Mouse (Mus musculus) kidney, embryonic 14.5 days (tissue): ENCODE data around the gene Fmnl3. TPM values are rescaled to one million over a fixed set of nuclear protein-coding genes. Genes with fewer than 3 reads are reported as not detected.

Experiments
- ATAC-seq: fragments of 200-750 bp; cut with Nextera tagmentation; 2 replicates; pipeline ENCODE4 v1.8.0; 2017; ENCODE audit warnings: moderate number of reproducible peaks, mild to moderate bottlenecking, moderate TSS enrichment, moderate library complexity; ENCODE audit not compliant: low FRiP score, low TSS enrichment
- H3K27ac ChIP-seq: fragments of 300-500 bp; sonication (generic); 2 replicates; pipeline ENCODE4 v1.5.1; 2014; ENCODE audit warnings: low read depth, mild to moderate bottlenecking, low read length, moderate library complexity, mixed read lengths
- H3K27me3 ChIP-seq: fragments of 300-500 bp; sonication (generic); 2 replicates; pipeline ENCODE4 v1.6.1; 2014; ENCODE audit warnings: mild to moderate bottlenecking, low read length; ENCODE audit not compliant: control insufficient read depth, insufficient read depth
- H3K36me3 ChIP-seq: fragments of 300-500 bp; sonication (generic); 2 replicates; pipeline ENCODE4 v1.6.1; 2014; ENCODE audit warnings: low read length, mixed read lengths; ENCODE audit not compliant: control insufficient read depth, insufficient read depth
- H3K4me1 ChIP-seq: fragments of 300-500 bp; sonication (generic); 2 replicates; pipeline ENCODE4 v1.6.1; 2014; ENCODE audit warnings: low read length, mixed read lengths; ENCODE audit not compliant: control insufficient read depth, insufficient read depth
- H3K4me2 ChIP-seq: fragments of 300-500 bp; sonication (generic); replicated peaks from 2 replicates; pipeline ENCODE4 v1.6.1; 2014; ENCODE audit warnings: low read depth, mild to moderate bottlenecking, low read length
- H3K4me3 ChIP-seq: fragments of 300-500 bp; sonication (generic); 2 replicates; pipeline ENCODE4 v1.5.1; 2014; ENCODE audit warnings: mild to moderate bottlenecking, low read length
- H3K9ac ChIP-seq: fragments of 300-500 bp; sonication (generic); 2 replicates; pipeline ENCODE4 v1.6.1; 2014; ENCODE audit warnings: low read depth, mild to moderate bottlenecking, low read length, moderate library complexity
- H3K9me3 ChIP-seq: fragments of 300-500 bp; sonication (generic); 2 replicates; pipeline ENCODE4 v1.6.1; 2016; ENCODE audit warnings: low read length; ENCODE audit not compliant: control insufficient read depth
- WGBS: fragments of 180-500 bp; shearing (Covaris S2); extraction: QIAGEN DNeasy Blood & Tissue Kit; methylation state at CpG from one replicate; pipeline ENCODE4 v1.1.7; 2014; 5-methylcytosine and 5-hydroxymethylcytosine counted together
- polyA plus RNA-seq: library from polyadenylated mRNA; unstranded; fragments of >200 nt; fragmentation: Nextera tagmentation; extraction: Ambion mirVana; gene quantifications from 2 replicates; pipeline ENCODE4 v1.2.1, GENCODE M21; 2014

Fmnl3 gene
- polyA plus RNA-seq, 1 experiment from 2014 or later = 27.9 TPM

GRCm38 (mm10) chr15:99341102-99341501 is 29.2 kb downstream of the Fmnl3 start:
- H3K4me1 ChIP-seq = peaks cover 57% of the 10 kb centered on the region
- no peak overlapping the region for H3K4me2 ChIP-seq
- WGBS = 74% methylated on average over 3 of the region's 3 CpGs

GRCm38 (mm10) chr15:99339669-99340068 is 30.6 kb downstream of the Fmnl3 start:
- Histone ChIP-seq H3K9me3 (no peaks in the 10 kb centered on the region), H3K4me3 (no peak overlapping the region), H3K36me3 (peaks cover 4% of the 10 kb centered on the region; the same call in 1 of the 2 replicates), H3K4me2 (no peak overlapping the region), H3K27ac (no peak overlapping the region), H3K27me3 (no peaks in the 10 kb centered on the region), H3K9ac (no peak overlapping the region), H3K4me1 (peaks cover 49% of the 10 kb centered on the region)
- no peak for ATAC-seq
- 42% methylated on average over 6 of the region's 6 CpGs for WGBS

More at GRCm38 (mm10) chr15:99341102-99341501, 29.2 kb downstream of the Fmnl3 start:
- Histone ChIP-seq H3K4me3 (no peak overlapping the region), H3K27me3 (no peaks in the 10 kb centered on the region), H3K9me3 (no peaks in the 10 kb centered on the region), H3K36me3 (no peaks in the 10 kb centered on the region), H3K9ac (no peak overlapping the region), H3K27ac (peak overlapping the region; percentile 42; the same call in 1 of the 2 replicates)
- ATAC-seq = no peak

GRCm38 (mm10) chr15:99338916-99339315 is 31.4 kb downstream of the Fmnl3 start:
- peaks cover 4% of the 10 kb centered on the region; the same call in 1 of the 2 replicates for H3K36me3 ChIP-seq
- 71% methylated on average over 2 of the region's 2 CpGs for WGBS
- H3K9me3 ChIP-seq = no peaks in the 10 kb centered on the region
- H3K4me2 ChIP-seq = no peak overlapping the region
- H3K27me3 ChIP-seq = no peaks in the 10 kb centered on the region
- H3K9ac ChIP-seq = no peak overlapping the region
- no peak overlapping the region for H3K27ac ChIP-seq
- ATAC-seq = no peak
- H3K4me3 ChIP-seq = no peak overlapping the region
- peaks cover 50% of the 10 kb centered on the region for H3K4me1 ChIP-seq

- ATAC-seq = no peak
- 76% methylated on average over 8 of the region's 8 CpGs for WGBS
- H3K27ac ChIP-seq = no peak overlapping the region
These were observed 34.4 kb downstream of the Fmnl3 start for GRCm38 (mm10) chr15:99335801-99336320.

GRCm38 (mm10) chr15:99334500-99334899 is 35.8 kb downstream of the Fmnl3 start:
- Histone ChIP-seq H3K36me3 (peaks cover 16% of the 10 kb centered on the region), H3K27me3 (no peaks in the 10 kb centered on the region), H3K9me3 (no peaks in the 10 kb centered on the region), H3K4me2 (no peak overlapping the region), H3K9ac (no peak overlapping the region), H3K4me1 (peaks cover 44% of the 10 kb centered on the region), H3K4me3 (no peak overlapping the region), H3K27ac (peak overlapping the region; percentile 97; the same call in 1 of the 2 replicates)
- no peak for ATAC-seq
- WGBS = 62% methylated on average over 6 of the region's 6 CpGs

More at GRCm38 (mm10) chr15:99335801-99336320, 34.4 kb downstream of the Fmnl3 start:
- no peak overlapping the region for H3K4me2 ChIP-seq
- no peak overlapping the region for H3K4me3 ChIP-seq
- peaks cover 8% of the 10 kb centered on the region; the same call in 1 of the 2 replicates for H3K36me3 ChIP-seq
- H3K4me1 ChIP-seq = peaks cover 51% of the 10 kb centered on the region
- no peaks in the 10 kb centered on the region for H3K27me3 ChIP-seq
- H3K9ac ChIP-seq = no peak overlapping the region
- no peaks in the 10 kb centered on the region for H3K9me3 ChIP-seq

GRCm38 (mm10) chr15:99333676-99334065 is 36.6 kb downstream of the Fmnl3 start:
- peaks cover 39% of the 10 kb centered on the region for H3K4me1 ChIP-seq
- peak overlapping the region; percentile 19 for H3K9ac ChIP-seq
- 79% methylated on average over 3 of the region's 3 CpGs for WGBS
- ATAC-seq = peak; percentile 32; the same call in 1 of the 2 replicates
- H3K27ac ChIP-seq = peak overlapping the region; percentile 97
- H3K9me3 ChIP-seq = no peaks in the 10 kb centered on the region
- H3K27me3 ChIP-seq = no peaks in the 10 kb centered on the region
- no peak overlapping the region for H3K4me3 ChIP-seq
- H3K36me3 ChIP-seq = peaks cover 22% of the 10 kb centered on the region
- H3K4me2 ChIP-seq = no peak overlapping the region

- Histone ChIP-seq H3K4me3 (no peak overlapping the region), H3K4me2 (no peak overlapping the region), H3K36me3 (peaks cover 25% of the 10 kb centered on the region), H3K27me3 (no peaks in the 10 kb centered on the region), H3K9ac (peak overlapping the region; percentile 19; the same call in 1 of the 2 replicates), H3K9me3 (no peaks in the 10 kb centered on the region), H3K4me1 (peaks cover 39% of the 10 kb centered on the region), H3K27ac (peak overlapping the region; percentile 97)
- ATAC-seq = peak; percentile 90
- 14% methylated on average over 9 of the region's 9 CpGs for WGBS
These were observed 37.2 kb downstream of the Fmnl3 start for GRCm38 (mm10) chr15:99332921-99333675.

- Histone ChIP-seq H3K9me3 (no peaks in the 10 kb centered on the region), H3K4me2 (0 out of 2 replicates have a peak overlapping the region, but pooled peaks have one; percentile 1), H3K4me3 (no peak overlapping the region), H3K4me1 (peaks cover 39% of the 10 kb centered on the region), H3K27me3 (no peaks in the 10 kb centered on the region), H3K27ac (peak overlapping the region; percentile 97), H3K9ac (no peak overlapping the region), H3K36me3 (peaks cover 34% of the 10 kb centered on the region)
- ATAC-seq = no peak
These were observed 38.2 kb downstream of the Fmnl3 start for GRCm38 (mm10) chr15:99332111-99332510.

GRCm38 (mm10) chr15:99331341-99331740 is 38.9 kb downstream of the Fmnl3 start:
- H3K27me3 ChIP-seq = no peaks in the 10 kb centered on the region
- peaks cover 38% of the 10 kb centered on the region for H3K36me3 ChIP-seq
- peaks cover 39% of the 10 kb centered on the region for H3K4me1 ChIP-seq
- H3K4me2 ChIP-seq = no peak overlapping the region
- H3K9me3 ChIP-seq = no peaks in the 10 kb centered on the region
- no peak for ATAC-seq
- WGBS = 71% methylated on average over 5 of the region's 5 CpGs
- H3K9ac ChIP-seq = no peak overlapping the region
- peak overlapping the region; percentile 97; the same call in 1 of the 2 replicates for H3K27ac ChIP-seq
- no peak overlapping the region for H3K4me3 ChIP-seq
